Mouse (Mus musculus): ENCODE results near the gene Zfp260.

DNA sequence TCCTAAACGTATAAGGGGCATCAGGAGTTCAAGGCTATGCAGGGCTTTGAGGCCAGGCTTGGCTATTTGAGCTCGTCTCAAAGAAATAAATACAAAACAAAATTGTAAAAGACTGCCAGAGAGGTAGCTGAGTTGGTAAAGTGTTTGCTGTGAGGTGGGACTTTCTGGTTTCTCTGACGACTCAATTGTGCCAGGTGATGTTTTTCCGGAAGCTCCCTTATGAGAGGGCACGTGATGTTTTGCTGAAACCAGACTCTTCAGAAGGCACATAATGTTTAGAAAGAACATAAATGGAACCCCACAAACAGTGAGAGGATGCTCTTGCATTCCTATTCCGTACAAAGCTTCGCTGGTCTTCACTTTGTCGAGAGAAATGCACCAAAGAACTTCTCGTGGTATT, 1.9 kb upstream of the Zfp260 start:
- TF ChIP-seq POLR2A (IDR thresholded peaks at IDR 0.05; ENCODE audit: borderline replicate concordance, extremely low read depth, insufficient read depth, insufficient read length, poor library complexity, severe bottlenecking) (no peak), CTCF (IDR thresholded peaks at IDR 0.05; ENCODE audit: borderline replicate concordance, extremely low read depth, insufficient read depth, insufficient read length) (no peak)

Data from brain, embryonic 14.5 days (tissue).